11 mouse cellular contexts compared by ENCODE assay signal in genomic region chr12:84805228-84805842, GRCm38 (mm10). TPM values are rescaled to one million over a fixed set of nuclear protein-coding genes. Genes with fewer than 3 reads are reported as not detected.
DNase-seq lines count a peak whose midpoint lies in the region; ATAC-seq lines count a peak whose summit lies in the region.
"Had no signal": no experiment of that assay in that cellular context is flagged by ENCODE, and none has a peak within 500 bp of the region (broad histone marks: within the 10 kb centered on the region; RNA-seq: fewer than 3 reads in every experiment).

No protein-coding gene starts in this region.

- no peaks in the 10 kb centered on the region for H3K9me3 ChIP-seq in hindbrain, embryonic 16.5 days (ENCODE audit: control insufficient read depth, low read length)
- H3K9me3 ChIP-seq: hindbrain, embryonic 13.5 days had no signal

- H3K4me3 ChIP-seq in brown adipose tissue, adult 24 weeks (ENCODE audit: insufficient read depth, low read depth, low read length) = no peak overlapping the region
- no peak overlapping the region for H3K4me3 ChIP-seq in hindbrain, embryonic 16.5 days (ENCODE audit: low read length)
- H3K4me3 ChIP-seq: hindbrain, embryonic 13.5 days had no signal

- no peak overlapping the region for H3K9ac ChIP-seq in hindbrain, embryonic 16.5 days (ENCODE audit: low read depth, low read length)
- H3K9ac ChIP-seq: hindbrain, embryonic 13.5 days had no signal

- H3K27me3 ChIP-seq in hindbrain, embryonic 16.5 days (replicated peaks; ENCODE audit: control insufficient read depth, insufficient read depth, low read length) = no peaks in the 10 kb centered on the region

- H3K4me1 ChIP-seq in brown adipose tissue, adult 24 weeks (ENCODE audit: control insufficient read depth, insufficient read depth, insufficient read length, low read length) = peaks cover 15% of the 10 kb centered on the region
- no peaks in the 10 kb centered on the region; the same call in 1 of the 2 replicates for H3K4me1 ChIP-seq in hindbrain, embryonic 16.5 days (ENCODE audit: control insufficient read depth, insufficient read depth, low read depth, low read length)

- H3K36me3 ChIP-seq in hindbrain, embryonic 16.5 days (ENCODE audit: control insufficient read depth, insufficient read depth, low read length) = no peaks in the 10 kb centered on the region
- H3K36me3 ChIP-seq: hindbrain, embryonic 13.5 days had no signal

- peak overlapping the region; percentile 92 for H3K27ac ChIP-seq in brown adipose tissue, adult 24 weeks (replicated peaks; ENCODE audit: low read depth, low read length)
- H3K27ac ChIP-seq in hindbrain, embryonic 16.5 days (ENCODE audit: low read depth, low read length) = no peak overlapping the region
- H3K27ac ChIP-seq: hindbrain, embryonic 13.5 days had no signal

- H3K4me2 ChIP-seq in hindbrain, embryonic 16.5 days (ENCODE audit: low read length) = no peak overlapping the region
- H3K4me2 ChIP-seq: hindbrain, embryonic 13.5 days; midbrain, embryonic 11.5 days had no signal

- peak; percentile 49 for DNase-seq in adrenal gland, postnatal 14 days
- DNase-seq in adrenal gland, adult (ENCODE audit: inconsistent age in 2 of 2, low spot score in 1 of 2) = no peak
- peak; percentile 38 for DNase-seq in kidney, postnatal 10 days
- DNase-seq in lung, postnatal 14 days = peak; percentile 87
- DNase-seq in ovary, postnatal 14 days (ENCODE audit: low spot score) = no peak
- DNase-seq: cerebellum, adult 2 months had no signal

- no peak for ATAC-seq in hindbrain, embryonic 16.5 days
- no peak for ATAC-seq in CD4-positive, CD25-positive, alpha-beta regulatory T cell, adult 4 months

- WGBS in hindbrain, embryonic 16.5 days = 80% methylated on average over 9 of the region's 9 CpGs

RNA-seq across cellular contexts. Expression of gene Isca2, which starts 32.3 kb away (rescaled TPM):
- 98.2 and 115 TPM in 2 replicates for total RNA-seq in adrenal gland, postnatal 14 days (2021)
- polyA plus RNA-seq in brown adipose tissue, adult 24 weeks (2012; ENCODE audit: insufficient read depth, insufficient read length, missing spikeins) = 302 and 313 TPM in 2 replicates
- polyA plus RNA-seq in hindbrain, embryonic 16.5 days (2015; fragmentation: Nextera tagmentation; extraction: Ambion mirVana) = 140 and 142 TPM in 2 replicates
- 100 to 1,000 TPM; 107 to 156 TPM for polyA plus RNA-seq in CD4-positive, CD25-positive, alpha-beta regulatory T cell, adult 4 months (2017; shearing (Covaris generic))

RNA-seq across cellular contexts. Expression of gene Npc2, which starts 32.4 kb away (rescaled TPM):
- total RNA-seq in adrenal gland, postnatal 14 days (2021) = 57.2 and 67.4 TPM in 2 replicates
- 210 and 264 TPM in 2 replicates for polyA plus RNA-seq in brown adipose tissue, adult 24 weeks (2012; ENCODE audit: insufficient read depth, insufficient read length, missing spikeins)
- 57.6 and 59.6 TPM in 2 replicates for polyA plus RNA-seq in hindbrain, embryonic 16.5 days (2015; fragmentation: Nextera tagmentation; extraction: Ambion mirVana)
- polyA plus RNA-seq in CD4-positive, CD25-positive, alpha-beta regulatory T cell, adult 4 months (2017; shearing (Covaris generic)) = 100 to 1,000 TPM; 184 to 230 TPM

Comparison
In these comparisons a context has a peak if more than half of its experiments do, and no peak if none do; other contexts are left out.
1. DNase-seq: peak in adrenal gland, postnatal 14 days (single experiment), kidney, postnatal 10 days (single experiment) and lung, postnatal 14 days (single experiment); none in adrenal gland, adult (0 of 2) and ovary, postnatal 14 days (single experiment).